Mouse (Mus musculus) CD4-positive, CD25-positive, alpha-beta regulatory T cell, adult 4 months (primary cell): ENCODE results near the gene Egfr. TPM values are rescaled to one million over a fixed set of nuclear protein-coding genes. Genes with fewer than 3 reads are reported as not detected.

ENCODE experiments used
- ATAC-seq: one replicate; pipeline ENCODE4 v1.8.0; 2017
- polyA plus RNA-seq, 2 experiments: library from polyadenylated mRNA; unstranded; fragments of 100-300 nt; shearing (Covaris generic); gene quantifications; one replicate each; pipeline ENCODE4 v1.2.1; 2017

The Egfr gene
- polyA plus RNA-seq, 2 experiments from 2014 or later, result 0.19 to 1.3 TPM

DNA sequence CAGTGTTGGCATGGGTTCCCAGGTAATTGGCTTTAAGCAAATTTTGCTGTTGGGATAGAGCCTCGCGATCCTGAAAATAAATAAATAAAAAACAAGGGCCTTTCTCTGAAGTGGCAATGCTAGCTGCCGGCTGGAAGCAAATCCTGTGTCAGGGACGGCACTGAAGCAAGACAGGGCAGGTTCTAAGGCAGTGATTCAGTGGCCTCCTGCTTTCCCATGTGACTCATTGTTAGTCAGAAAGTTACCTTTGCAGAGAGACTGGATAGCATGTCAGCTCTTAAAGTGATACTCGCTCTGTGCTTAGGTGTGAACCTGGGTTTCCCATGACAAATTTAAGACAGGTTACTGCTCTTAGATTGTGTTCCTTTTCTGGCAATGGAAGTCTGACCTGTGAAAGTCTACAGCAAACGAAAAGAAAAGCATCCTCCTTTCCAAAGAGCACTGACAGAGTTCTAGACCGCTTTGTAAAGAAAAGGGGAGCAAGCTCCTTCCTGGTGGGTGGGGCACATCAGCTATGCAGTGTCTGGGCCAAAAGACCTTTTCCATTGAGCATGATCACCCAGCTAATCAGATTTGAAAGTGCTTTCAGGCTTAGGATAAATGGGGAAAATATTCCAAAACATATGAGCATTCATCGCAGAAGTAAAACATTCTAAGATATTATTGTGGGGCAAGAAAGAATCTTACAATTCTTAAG is 78.7 kb downstream of the Egfr start:
- no peak for ATAC-seq

DNA sequence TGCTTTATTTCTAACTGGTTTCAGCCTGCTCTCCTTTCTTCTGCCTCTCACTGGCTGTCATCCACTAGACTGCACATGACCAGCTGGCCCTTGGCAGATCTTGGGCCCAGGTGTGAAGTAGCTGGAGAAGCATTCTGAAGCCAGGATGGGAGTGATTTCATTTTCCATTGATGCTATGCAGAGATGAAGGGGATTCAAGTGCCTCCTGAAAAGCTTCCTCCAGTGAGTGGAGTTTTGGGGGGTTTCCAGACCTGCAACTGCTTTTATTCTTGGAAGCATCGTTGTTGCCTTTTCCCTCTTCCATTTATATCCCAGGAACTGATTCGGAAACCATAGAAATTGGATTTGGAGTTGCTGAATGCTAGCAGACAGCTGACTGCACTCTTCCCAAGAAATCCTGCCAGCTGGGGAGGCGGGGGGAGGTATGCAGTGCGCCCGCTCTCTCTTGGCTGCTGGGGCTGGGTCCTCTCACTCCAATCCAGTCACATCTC is 80.0 kb downstream of the Egfr start:
- ATAC-seq, result no peak

DNA sequence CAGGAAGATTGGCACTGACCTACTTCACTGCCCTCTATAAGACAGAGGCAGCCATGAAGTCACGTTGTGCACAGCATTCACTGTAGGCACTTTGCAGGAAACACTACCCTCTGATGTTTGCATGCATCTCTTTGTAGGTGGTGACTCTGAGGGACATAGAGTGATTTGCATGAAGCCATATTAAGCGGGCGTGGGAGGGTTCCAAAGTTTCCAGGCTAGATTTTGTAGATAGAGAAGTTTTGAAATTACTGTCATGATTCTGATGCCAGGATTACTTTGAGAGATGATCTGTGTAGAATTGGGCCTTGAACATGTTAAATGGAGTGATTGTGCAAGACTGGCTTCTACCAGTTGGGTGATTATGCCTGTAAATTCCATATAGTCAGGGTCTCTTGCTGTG is 86.8 kb downstream of the Egfr start:
- ATAC-seq, result no peak

DNA sequence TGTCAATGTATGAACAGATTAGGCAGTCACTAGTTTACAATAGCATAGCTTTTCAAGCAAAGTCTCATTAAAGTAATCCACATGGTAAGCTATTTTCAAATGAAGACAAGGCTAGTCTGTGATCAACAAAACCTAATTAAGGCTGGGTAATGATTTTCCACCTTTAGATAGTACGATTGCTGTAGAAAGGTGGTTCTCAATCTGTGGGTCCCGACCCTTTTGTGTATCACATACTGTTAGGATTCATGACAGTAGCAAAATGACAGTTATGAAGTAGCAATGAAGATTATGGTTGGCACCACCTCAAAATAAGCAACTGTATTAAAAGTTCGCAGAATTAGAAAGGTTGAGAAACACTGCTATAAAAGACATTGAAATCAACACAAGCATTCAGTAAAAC is 90.9 kb downstream of the Egfr start:
- ATAC-seq, result no peak

DNA sequence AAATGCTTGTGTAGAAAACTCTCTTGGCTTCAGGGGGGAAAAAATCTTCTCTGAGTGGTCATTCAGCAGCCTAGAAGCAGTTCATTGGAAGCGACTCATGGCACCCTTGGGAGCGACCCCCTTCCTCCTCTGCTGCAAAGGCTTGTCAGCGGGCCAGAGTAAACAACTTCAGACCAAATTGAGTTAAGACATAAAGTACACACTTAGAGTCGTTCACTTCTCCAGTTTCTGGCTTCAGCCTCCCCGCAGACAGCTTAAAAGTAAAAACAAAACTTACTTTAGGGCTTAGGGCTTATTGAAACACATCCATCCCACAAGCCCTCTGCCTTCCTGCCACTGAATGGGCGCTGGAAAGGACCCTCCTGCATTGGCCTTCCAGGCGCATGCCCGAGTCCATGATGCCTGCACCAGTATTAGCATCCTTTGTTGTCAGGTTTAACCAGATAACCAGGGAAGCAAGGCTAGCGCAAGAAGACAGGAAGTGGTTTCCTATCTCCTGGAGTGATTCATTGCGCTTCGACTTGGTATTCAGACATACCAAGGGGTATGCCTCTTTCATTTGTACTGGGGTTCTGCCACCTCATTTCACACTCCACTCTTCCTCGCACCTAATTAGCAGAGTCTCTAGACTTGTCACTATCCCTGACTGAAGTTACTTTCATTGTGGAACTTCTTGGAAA is 92.0 kb downstream of the Egfr start:
- peak; percentile 53 for ATAC-seq

DNA sequence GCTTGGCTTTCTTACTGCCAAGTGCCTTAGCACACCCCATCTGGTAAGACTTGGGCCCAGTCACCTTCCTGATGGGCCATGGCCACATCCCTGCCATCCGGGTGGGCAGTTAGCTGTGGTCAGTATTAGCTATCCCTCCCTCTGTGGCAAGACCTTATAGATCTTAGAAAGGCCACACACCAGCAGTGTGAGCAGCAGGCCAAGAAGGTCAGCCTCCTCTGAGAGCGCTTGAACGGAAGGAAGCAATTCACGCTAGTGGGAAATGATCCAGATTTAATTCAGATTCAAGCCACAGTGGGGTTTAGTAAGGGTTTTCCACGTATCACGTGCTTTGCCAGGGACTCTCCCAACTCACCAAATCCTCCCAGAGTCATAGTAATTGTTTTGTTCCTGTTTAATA is 96.9 kb downstream of the Egfr start:
- no peak for ATAC-seq

DNA sequence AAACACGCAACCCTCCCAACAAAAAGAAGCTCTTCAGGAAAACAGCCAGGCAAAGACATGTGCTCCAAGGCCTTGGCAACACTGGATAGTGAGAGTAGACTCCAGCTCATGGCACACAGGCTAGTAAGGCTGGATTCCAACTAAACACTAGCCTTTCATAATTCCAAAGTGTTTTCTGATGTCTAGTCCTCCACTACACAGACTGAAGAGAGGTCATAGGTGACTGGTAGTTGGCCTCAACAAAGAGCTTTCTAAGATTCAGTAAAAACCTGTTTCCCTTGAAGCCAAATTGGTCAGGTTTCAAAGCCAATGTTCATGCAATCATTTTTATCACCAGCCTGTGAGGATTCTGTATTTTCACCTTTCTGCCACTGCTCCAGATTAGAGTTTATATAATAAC is 99.4 kb downstream of the Egfr start:
- no peak for ATAC-seq

DNA sequence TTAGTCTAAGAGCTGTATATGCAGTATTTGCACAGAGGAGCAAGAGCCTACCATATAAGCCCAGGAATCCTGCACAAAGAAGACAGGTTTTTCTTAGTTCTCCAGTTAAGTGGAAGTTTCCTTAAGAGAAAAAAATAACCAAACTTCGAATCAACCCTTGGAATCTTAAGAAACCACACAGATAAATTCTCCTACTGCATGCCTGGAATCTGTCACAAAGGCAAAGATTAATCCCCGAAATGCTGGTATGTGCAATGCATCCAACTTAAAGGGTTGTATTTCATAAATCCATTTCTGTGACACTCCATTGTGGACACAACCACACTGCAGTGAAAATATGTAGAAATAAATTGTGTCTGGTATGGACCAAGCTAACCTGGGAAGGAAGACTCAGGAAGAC is 102.1 kb downstream of the Egfr start:
- no peak for ATAC-seq

DNA sequence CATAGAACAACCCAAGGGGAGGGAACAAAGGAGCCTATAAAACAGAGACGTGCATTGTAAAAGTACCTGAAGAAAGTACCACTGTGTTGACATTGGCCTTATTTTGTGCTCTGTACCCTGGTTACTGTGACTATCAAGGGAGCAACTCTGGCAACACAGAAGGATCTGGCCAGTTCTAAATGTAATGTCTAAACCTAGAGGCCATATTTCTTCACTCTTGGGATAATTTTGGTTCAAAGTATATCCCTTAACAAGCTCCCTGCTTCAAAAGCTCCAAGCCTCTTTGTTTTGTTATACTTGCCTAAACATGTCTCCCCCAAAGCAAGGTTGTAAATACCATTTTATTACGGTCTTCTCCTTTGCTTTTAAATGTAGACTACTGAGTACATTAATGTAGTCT is 105.3 kb downstream of the Egfr start:
- ATAC-seq, result no peak

DNA sequence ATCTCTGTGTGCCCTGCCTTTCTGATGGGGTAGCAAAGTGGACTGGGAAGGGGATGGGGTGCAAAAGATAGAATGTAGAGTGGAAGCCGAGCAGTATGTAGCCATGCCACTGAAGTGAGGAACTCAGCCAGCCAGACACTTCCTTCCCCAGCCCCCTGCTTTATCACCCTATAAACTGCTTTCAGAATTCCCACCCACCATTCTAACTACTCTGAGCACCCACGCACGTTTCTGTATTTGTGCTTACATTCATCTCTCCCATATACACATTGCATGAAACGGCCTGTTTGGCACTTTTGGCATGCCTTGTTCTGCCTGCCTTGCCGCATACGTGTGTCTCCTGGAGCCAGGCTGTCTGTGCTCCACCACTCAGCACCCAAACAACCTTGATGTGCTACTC is 109.0 kb downstream of the Egfr start:
- ATAC-seq, result no peak

DNA sequence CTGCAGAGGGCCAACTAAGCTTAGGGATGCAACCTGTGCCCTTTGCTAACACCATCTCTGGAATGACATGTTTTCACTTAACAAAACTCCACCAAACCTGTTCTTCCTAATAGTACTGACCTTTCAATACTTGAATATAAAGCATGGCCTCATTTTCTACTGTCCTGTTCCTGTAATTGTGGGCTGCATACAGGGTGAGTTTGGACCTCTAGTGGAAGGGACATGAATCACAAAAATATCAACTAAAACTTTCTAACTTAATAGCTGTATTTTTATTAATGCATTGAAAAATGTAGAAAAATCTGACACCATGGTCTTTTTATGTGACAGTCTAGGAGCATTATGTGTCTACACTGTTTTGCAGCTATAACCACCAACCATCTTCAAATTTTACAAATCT is 111.5 kb downstream of the Egfr start:
- no peak for ATAC-seq

DNA sequence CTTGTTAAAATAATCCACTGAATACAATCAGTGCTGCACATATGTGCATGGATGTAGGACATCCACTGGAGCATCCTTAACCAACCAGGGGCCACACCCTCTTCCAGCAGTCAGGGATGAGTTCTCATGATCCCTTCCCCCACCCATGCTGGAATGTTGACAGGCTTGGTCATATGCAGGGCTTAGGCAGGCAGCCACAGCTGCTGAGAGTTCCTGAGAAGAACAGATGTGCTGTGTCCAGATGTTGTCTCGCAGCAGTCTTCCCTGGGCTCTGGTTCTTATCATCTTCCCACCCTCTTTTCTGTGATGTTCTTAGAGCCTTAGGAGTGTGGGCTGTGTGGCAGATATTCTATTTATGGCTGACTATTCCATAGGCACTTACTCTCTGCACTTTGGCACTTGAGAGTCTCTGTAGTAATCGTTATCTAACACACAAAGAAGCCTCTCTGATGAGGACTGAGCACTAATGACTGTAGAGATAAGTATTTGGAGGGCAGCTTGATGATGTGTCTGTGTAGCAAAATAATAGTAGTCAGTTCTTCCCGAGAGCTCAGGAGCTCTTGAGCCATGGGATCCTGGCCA is 113.1 kb downstream of the Egfr start:
- no peak for ATAC-seq

DNA sequence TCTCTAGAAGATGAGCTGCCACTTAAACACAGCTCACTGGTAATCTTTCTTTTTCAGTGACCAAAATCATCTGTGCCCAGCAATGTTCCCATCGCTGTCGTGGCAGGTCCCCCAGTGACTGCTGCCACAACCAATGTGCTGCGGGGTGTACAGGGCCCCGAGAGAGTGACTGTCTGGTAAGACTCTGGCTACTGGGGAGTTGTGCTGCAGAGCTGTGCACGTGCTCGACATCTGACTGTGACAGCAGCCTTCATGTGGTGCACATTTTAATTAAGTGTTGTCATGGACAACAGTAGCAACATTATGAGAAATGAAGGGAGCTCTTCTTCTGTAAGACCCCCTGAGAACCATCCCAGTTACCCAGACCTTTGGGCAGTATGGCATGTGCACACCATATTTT is 116.0 kb downstream of the Egfr start:
- ATAC-seq, result no peak

DNA sequence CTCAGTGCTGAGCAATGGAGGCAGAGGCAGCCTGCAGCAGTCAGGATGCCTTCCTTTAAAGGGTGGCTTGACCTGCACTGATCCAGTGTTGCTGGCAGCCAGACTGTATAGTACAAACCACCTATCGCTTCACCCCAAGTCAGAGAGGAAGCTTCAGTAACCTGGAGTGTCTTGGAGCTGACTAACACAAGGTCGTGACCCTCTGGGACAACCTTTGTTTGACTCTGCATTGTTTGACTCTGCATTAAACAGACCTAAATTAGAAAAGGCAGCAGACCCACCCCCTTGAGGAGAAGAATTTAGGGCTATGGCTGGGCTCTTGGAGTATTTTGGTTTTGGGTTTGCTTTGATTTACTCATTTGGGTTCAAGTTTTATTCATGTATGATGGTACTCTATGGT is 117.5 kb downstream of the Egfr start:
- no peak for ATAC-seq

DNA sequence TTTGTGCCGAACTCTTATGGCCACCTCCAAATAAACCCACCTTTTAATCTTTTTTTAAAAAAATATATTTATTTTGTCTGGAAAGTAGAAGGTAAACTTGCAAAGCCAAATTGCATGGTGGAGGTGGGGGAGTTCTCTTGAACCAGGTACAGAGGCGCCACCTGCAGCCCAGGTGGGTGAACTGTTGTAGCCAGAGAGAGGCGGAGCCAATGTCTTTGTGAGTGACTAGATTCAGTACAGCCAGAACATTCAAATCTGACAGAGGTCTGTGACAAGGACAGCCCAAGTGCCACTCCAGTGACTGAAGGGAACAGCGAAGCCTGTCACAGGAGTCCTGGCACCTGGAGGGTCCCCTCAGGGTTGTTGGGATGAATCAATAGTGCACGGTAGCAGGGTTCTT is 119.1 kb downstream of the Egfr start:
- ATAC-seq, result peak; percentile 92

DNA sequence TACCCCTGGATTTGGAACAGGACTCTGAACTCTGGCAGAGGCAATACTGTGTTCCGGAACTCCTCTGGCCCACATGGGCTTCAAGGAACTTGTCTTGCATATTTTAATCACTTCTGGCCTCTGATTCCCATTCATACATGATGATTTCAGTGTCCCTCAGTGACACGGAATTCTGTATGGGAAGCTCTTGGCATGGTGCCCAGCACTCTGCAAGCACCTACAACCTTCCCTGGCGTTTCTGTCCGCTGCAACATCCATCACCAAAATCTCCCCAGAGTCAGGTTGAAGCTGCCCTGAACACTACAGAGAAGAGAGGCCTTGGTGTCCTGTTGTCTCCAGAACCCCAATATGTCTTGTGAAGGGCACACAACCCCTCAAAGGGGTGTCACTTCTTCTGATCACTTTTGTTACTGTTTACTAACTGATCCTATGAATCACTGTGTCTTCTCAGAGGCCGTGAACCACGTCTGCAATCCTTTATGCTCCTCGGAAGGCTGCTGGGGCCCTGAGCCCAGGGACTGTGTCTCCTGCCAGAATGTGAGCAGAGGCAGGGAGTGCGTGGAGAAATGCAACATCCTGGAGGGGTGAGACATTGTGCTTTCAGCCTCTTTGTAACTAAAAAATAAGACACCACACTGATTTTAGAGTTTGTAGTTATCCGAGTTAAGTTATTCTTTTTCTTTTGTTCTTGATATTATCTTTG is 125.8 kb downstream of the Egfr start:
- ATAC-seq, result no peak

DNA sequence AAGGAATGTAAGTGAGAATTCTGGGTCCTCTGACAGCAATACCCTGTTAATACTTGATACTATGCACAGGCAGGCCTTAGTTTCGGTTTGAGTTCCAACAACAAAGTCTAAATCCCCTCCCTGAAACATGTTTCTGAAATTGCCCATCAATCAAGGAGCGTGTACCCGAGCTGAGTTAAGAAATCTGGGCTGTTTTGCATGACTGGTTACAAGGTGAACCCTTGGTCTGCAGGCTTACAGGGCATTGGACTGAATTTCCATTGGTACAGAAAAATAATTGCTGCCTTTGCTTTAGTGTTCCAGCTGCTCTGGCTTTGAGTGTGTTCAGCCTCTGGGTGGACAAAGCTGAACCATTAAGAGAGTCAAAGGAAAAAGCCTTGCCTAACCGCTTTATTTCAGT is 129.9 kb downstream of the Egfr start:
- no peak for ATAC-seq

DNA sequence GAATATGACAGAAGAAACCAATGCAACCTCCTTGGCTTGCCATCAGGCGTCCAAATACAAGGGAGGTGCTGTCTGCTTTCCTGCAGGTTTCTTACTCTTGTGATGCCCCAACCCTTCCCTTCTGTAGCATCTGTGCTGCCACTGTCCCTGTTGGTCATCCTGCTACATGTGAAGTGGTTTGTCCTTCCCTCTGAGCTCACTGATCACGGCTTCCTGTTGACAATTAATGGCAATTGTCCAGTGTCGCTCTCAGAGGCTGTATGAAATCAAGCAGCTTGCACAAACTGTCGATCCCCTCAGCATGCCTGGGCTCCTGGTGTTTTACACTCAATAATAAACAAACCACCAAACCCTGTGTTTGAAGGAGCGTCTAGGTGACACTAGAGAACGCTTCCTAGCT is 134.1 kb downstream of the Egfr start:
- ATAC-seq, result no peak

DNA sequence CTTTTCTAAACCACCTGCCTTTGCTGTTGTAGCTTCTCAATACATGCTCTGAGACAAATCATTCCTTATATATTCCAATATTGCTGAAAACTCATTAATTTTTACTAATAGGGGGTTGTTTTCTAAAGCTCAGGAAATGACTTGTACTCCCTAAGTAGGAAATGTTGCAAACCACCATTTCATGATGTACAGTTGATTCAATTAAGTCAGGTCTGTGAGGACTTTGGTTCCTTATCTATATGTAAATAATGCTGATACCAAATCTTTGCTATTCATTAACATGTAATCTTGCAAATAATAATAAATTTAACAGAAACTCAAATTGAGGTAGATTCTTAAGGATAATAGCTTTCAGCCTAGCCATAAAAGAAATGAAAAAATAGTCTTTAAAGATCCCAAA is 136.1 kb downstream of the Egfr start:
- no peak for ATAC-seq

DNA sequence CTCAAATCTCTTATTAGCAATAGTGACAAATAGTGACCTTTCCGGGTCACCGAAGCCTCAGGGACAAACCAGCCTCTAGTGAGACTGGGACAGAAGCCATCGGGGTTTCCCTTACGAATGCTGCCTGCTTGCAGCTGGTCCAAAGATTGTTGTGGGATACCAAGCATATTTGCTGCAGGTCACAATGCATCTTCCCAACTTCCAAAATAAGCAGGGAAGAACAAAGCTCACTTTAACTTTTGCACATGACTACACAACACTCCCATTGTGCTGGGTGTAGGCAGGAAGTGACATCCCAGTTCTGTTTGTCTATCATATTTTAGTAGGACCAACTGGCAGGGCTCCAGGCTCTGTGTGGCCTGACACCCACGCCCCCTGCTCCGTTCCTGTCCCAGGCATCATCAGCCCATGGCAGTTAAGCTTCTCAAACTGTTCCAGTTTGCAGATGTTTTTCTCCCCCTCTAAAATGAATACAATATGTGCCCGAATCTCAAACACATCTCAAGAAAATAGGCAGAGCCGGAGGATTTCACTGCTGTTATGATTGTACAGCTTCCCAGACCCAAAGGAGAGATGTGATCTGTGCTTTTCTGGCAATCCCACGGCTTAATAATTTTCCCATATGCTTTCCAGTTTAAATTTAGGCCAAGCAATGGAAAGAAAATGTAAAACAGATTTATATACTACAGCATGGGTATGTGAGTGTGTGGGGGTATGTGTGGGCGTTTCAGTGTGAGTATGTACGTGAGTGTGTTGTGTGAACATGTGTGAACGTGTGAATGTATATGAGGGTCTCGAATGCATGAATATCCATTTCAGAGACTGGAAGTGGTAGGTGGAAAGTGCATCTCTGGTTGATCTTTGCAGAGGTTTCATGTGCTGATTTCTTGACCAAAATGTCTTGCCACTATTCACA is 143.7 kb downstream of the Egfr start:
- ATAC-seq, result no peak

DNA sequence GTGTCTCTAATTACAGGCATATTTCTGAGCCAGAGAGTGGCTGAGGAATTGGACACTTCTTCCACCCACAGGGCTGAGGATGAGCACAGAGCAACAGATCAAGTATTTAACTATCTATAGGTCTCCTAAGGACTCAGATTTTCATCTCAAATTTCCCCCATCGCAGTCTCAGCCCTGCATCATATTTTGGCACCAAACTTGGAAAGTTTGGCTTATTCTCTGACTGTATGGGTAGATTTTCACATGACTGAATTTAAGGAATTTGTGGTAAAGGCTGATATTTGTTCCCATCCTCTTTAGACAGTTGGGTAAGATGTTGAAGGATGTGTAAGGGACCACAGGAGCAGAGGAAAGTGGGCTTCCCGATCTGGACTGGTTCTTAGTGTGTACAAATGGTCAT is 145.7 kb downstream of the Egfr start:
- ATAC-seq, result no peak

DNA sequence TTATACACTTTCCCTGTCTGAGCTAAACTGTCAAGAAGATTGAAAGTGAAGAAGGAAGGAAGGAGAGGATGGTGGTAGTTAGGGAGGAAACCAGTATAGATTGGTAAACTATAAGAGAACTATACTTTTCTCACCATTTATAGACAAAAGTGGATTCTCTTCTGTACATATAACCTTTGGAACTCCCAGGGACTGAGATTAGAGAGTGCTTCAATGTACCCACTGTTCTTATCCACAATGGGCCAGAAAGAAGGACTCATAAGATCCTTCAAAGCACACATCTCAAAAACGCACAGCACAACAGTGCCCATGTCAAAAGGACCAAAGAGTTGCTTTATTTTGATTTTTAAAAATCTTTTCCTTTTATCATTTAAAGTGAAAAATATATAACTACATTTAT is 148.2 kb downstream of the Egfr start:
- no peak for ATAC-seq
